Mouse (Mus musculus): Measurements from ENCODE around the gene Prkn. TPM values are rescaled to one million over a fixed set of nuclear protein-coding genes. Genes with fewer than 3 reads are reported as not detected.

Gene Prkn
- total and polyA plus RNA-seq, 3 experiments: 0.39 to 0.50 TPM; not detected in 1

DNA sequence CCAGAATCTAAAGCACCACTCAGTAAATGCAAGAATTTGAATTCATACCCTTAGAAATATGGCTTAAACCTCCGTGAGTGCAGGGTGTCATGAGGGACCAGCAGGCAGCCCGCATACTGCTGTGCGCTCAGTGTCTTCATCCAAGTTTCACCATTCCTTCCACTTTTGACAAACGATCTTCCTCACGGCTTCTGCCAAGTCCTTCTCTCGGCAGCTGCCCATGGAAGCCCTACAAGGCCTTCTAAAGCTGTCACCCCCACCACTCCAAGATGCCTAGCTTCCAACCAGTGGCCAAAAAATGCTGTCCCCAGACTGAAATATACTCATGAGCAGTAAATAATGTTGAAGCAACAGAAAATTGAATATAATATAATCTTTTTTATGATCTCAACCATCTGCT lies 580.7 kb downstream of the Prkn start:
- TF ChIP-seq MAZ (IDR thresholded peaks at IDR 0.05; ENCODE audit: low read depth, low read length) (no peak), MYB (IDR thresholded peaks at IDR 0.05; ENCODE audit: low read depth, low read length) (no peak), TCF12 (IDR thresholded peaks at IDR 0.05; ENCODE audit: low read depth, low read length) (no peak), CHD1 (IDR thresholded peaks at IDR 0.05; ENCODE audit: low read depth, low read length) (no peak), ZKSCAN1 (IDR thresholded peaks at IDR 0.05; ENCODE audit: low read depth, low read length) (no peak), EP300 (IDR thresholded peaks at IDR 0.05; ENCODE audit: low read depth in 1 of 2, low read length in 2 of 2) (no peak), TBP (IDR thresholded peaks at IDR 0.05; ENCODE audit: low read depth, low read length) (no peak), POLR2AphosphoS5 (IDR thresholded peaks at IDR 0.05; ENCODE audit: borderline replicate concordance, low read depth, low read length) (no peak), CHD2 (IDR thresholded peaks at IDR 0.05; ENCODE audit: low read length) (no peak), JUND (IDR thresholded peaks at IDR 0.05; ENCODE audit: low read depth, low read length) (no peak), ZC3H11A (IDR thresholded peaks at IDR 0.05; ENCODE audit: low read depth, low read length) (no peak), HCFC1 (IDR thresholded peaks at IDR 0.05; ENCODE audit: low read depth, low read length) (no peak), USF2 (IDR thresholded peaks at IDR 0.05; ENCODE audit: borderline replicate concordance in 1 of 2, insufficient read depth in 1 of 2, low read depth in 1 of 2, low read length in 2 of 2) (no peak), GABPA (IDR thresholded peaks at IDR 0.05; ENCODE audit: low read depth, low read length) (no peak), RAD21 (IDR thresholded peaks at IDR 0.05; ENCODE audit: low read depth, low read length) (no peak), NELFE (IDR thresholded peaks at IDR 0.05; ENCODE audit: low read depth, low read length) (no peak)
- H3K4me3 ChIP-seq (ENCODE audit: control insufficient read depth in 1 of 2, insufficient read depth in 1 of 2, low read depth in 2 of 2, low read length in 2 of 2): no peak overlapping the region

DNA sequence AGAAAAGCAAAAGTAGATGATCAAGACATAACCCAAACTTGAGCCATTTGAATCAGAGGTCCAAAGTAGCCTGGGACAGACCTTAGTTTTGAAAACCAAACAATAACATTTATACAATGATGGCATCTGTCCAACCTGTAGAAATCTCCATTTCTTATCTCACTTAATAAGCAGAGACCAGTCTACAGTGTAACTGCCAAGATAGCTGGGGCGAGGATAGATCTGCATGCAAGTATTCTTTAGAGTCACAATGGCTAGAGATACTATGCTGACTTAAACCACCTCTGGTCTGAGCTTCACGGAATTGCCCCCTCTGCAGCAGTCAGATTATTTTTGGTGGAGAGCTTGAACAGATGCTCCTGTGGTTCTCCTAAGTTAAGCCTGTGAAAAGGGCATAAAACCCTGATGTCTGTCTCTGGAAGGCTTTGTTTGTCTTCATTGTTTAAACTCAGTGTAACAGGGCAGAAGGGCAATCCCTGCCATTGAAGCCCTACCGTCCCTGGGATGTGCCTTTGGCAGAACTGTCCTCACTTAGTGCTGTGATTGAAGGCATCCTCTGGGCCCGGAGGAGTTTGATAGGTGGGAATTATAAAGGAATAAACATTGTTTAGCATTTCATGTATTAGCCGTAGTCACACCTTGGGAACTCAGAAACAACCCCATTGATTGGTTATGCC lies 581.2 kb downstream of the Prkn start:
- no peaks in the 10 kb centered on the region for H3K79me2 ChIP-seq (ENCODE audit: control insufficient read depth, insufficient read depth, low read length, poor library complexity)
- H3K4me3 ChIP-seq (ENCODE audit: control insufficient read depth in 1 of 2, insufficient read depth in 1 of 2, low read depth in 2 of 2, low read length in 2 of 2): no peak overlapping the region
- no peak overlapping the region for H3K27ac ChIP-seq (ENCODE audit: control insufficient read depth, low read depth, low read length)

More for the DNA sequence above, 580.7 kb downstream of the Prkn start:
- H3K9ac ChIP-seq (ENCODE audit: control insufficient read depth, low read depth, low read length, poor library complexity, severe bottlenecking): no peak overlapping the region
- no peaks in the 10 kb centered on the region for H3K36me3 ChIP-seq (ENCODE audit: control insufficient read depth in 1 of 2, insufficient read depth in 2 of 2, low read length in 2 of 2)
- H3K4me1 ChIP-seq (ENCODE audit: control insufficient read depth in 1 of 2, insufficient read depth in 2 of 2, low read length in 2 of 2): no peaks in the 10 kb centered on the region
- DNase-seq (ENCODE audit: low read depth, low spot score): no peak
- H3K27ac ChIP-seq (ENCODE audit: control insufficient read depth, low read depth, low read length): no peak overlapping the region
- no peaks in the 10 kb centered on the region for H3K27me3 ChIP-seq (ENCODE audit: control insufficient read depth in 1 of 2, insufficient read depth in 2 of 2, low read length in 2 of 2)
- no peaks in the 10 kb centered on the region for H3K9me3 ChIP-seq (replicated peaks; ENCODE audit: insufficient read depth, low read length)
- no peaks in the 10 kb centered on the region for H3K79me2 ChIP-seq (ENCODE audit: control insufficient read depth, insufficient read depth, low read length, poor library complexity)

More for the DNA sequence above, 581.2 kb downstream of the Prkn start:
- Histone ChIP-seq H3K9ac (ENCODE audit: control insufficient read depth, low read depth, low read length, poor library complexity, severe bottlenecking) (no peak overlapping the region), H3K36me3 (ENCODE audit: control insufficient read depth in 1 of 2, insufficient read depth in 2 of 2, low read length in 2 of 2) (no peaks in the 10 kb centered on the region), H3K4me1 (ENCODE audit: control insufficient read depth in 1 of 2, insufficient read depth in 2 of 2, low read length in 2 of 2) (no peaks in the 10 kb centered on the region), H3K27me3 (ENCODE audit: control insufficient read depth in 1 of 2, insufficient read depth in 2 of 2, low read length in 2 of 2) (no peaks in the 10 kb centered on the region), H3K9me3 (replicated peaks; ENCODE audit: insufficient read depth, low read length) (no peaks in the 10 kb centered on the region)
- TF ChIP-seq EP300 (IDR thresholded peaks at IDR 0.05; ENCODE audit: low read depth in 1 of 2, low read length in 2 of 2) (peak in 1 of 2 experiments; percentile 14; a peak in 1 of 4 replicates), GATA1 (IDR thresholded peaks at IDR 0.05; ENCODE audit: low read depth, low read length) (0 out of 2 replicates have a peak, but pooled peaks have one; percentile 10), NELFE (IDR thresholded peaks at IDR 0.05; ENCODE audit: low read depth, low read length) (no peak), MAX (IDR thresholded peaks at IDR 0.05; ENCODE audit: low read length) (no peak), MAFK (IDR thresholded peaks at IDR 0.05; ENCODE audit: borderline replicate concordance, low read depth, low read length) (no peak), USF1 (IDR thresholded peaks at IDR 0.05; ENCODE audit: low read depth, low read length) (no peak), E2F4 (IDR thresholded peaks at IDR 0.05; ENCODE audit: borderline replicate concordance, low read depth, low read length) (no peak), NRF1 (IDR thresholded peaks at IDR 0.05; ENCODE audit: insufficient read depth, low read depth, low read length, poor library complexity, severe bottlenecking) (no peak)
- peak; percentile 27 for DNase-seq (ENCODE audit: low read depth, low spot score)

Data from MEL (cell line).